Mouse (Mus musculus): Measurements from ENCODE around the gene Zmat5.

DNA sequence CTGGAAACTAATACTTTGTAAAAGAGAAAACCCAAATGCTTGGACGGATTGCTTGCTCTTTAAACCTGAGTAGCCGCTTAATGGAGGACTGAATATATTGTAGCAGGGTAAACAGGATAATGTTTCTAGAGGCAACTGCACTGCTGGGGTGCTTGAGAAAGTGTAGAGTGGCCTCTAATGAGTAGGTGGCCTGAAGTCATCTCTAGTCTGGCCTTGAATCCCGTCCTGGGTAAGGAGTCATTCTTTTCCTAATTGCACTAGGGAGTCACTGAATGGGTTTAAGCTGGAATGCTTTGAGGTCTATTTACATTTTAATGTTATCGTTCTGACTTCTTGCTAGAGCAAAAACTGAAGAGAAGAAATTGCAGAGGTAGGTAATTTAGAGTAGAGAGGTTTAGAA, 700 bp downstream of the Zmat5 start:
- no peak for TF ChIP-seq CTCF (IDR thresholded peaks at IDR 0.05; ENCODE audit: low read depth)
- no peak for TF ChIP-seq EP300 (IDR thresholded peaks at IDR 0.05; ENCODE audit: low read depth)
